Mouse (Mus musculus) spleen, adult 2 months (tissue): Measurements from ENCODE around the gene Gm20388.

Experiments used
- CTCF ChIP-seq: fragments of 200-500 bp; IDR thresholded peaks from 2 replicates; pipeline ENCODE4 v1.5.1; 2011; ENCODE audit warnings: mild to moderate bottlenecking, inconsistent platforms; ENCODE audit not compliant: insufficient read depth, insufficient read length, insufficient replicate concordance; ENCODE audit errors: extremely low read depth
- POLR2A ChIP-seq: fragments of 200-500 bp; IDR thresholded peaks from 2 replicates; pipeline ENCODE4 v1.6.1; 2011; ENCODE audit warnings: low read depth, low read length, inconsistent platforms

DNA sequence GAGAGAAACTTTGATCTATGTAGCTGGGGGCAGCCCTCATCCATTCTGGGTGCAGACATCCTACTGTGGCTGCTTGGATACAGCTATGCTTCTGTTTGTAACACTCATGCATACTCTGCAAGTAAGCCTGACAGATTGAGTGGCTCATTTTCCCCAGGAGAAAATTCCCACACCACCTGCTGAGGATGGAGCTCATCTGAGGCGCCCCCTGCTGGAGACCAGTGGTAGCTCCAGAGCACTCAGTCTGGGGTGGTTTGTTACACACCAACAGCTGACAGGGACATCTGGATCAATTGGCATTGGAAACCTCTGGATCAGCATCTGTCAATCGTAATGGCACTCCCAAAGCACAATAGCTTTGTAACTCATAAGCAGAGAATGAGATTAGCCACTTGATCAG, 2749.4 kb downstream of the Gm20388 start:
- peak; percentile 69; the same call in 1 of the 2 replicates for TF ChIP-seq CTCF
- no peak for TF ChIP-seq POLR2A
